ENCODE assay signal across 36 mouse cellular contexts in the genomic region with DNA sequence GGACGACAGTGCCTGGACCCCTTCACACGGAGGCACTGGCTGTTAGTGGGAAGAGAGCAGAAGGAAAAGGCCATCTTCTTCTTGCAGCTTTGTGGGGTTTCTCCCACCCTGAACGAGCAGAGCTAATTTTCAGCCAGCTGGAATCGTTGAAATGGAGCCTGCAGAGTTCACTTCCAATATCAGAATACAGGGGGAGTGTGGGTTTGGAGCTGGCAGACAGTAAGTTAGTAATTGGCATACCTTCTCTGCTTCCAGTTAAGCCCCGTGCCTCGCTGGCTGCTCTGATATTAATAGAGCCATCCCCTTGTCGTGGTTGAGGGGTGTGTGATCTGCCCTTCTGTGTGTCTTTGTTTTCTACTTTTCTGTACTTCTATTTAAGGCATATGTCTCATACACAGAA. TPM values are rescaled to one million over a fixed set of nuclear protein-coding genes. Genes with fewer than 3 reads are reported as not detected.
DNase-seq lines count a peak whose midpoint lies in the region; ATAC-seq and TF ChIP-seq lines count a peak whose summit lies in the region.
"Had no signal": no experiment of that assay in that cellular context is flagged by ENCODE, and none has a peak within 500 bp of the region (broad histone marks: within the 10 kb centered on the region; RNA-seq: fewer than 3 reads in every experiment).

No protein-coding gene starts in this region.

- H3K4me3 ChIP-seq in forebrain, embryonic 13.5 days, result no peak overlapping the region
- H3K4me3 ChIP-seq in forebrain, embryonic 11.5 days (ENCODE audit: low read depth, low read length), result no peak overlapping the region
- H3K4me3 ChIP-seq in heart, embryonic 10.5 days, result no peak overlapping the region
- H3K4me3 ChIP-seq: gastrocnemius, adult 2 months; heart, embryonic 13.5 days; hindbrain, embryonic 15.5 days; neural tube, embryonic 13.5 days had no signal

- no peak for TF ChIP-seq CTCF in brain, embryonic 14.5 days (IDR thresholded peaks at IDR 0.05; ENCODE audit: borderline replicate concordance, extremely low read depth, insufficient read depth, insufficient read length)

- H3K36me3 ChIP-seq in forebrain, embryonic 13.5 days (ENCODE audit: poor library complexity, severe bottlenecking), result no peaks in the 10 kb centered on the region
- H3K36me3 ChIP-seq in forebrain, embryonic 11.5 days (ENCODE audit: control insufficient read depth, insufficient read depth, low read length), result no peaks in the 10 kb centered on the region
- H3K36me3 ChIP-seq in heart, embryonic 10.5 days, result no peaks in the 10 kb centered on the region
- H3K36me3 ChIP-seq: heart, embryonic 13.5 days; hindbrain, embryonic 15.5 days; neural tube, embryonic 13.5 days had no signal

- no peak overlapping the region for H3K9ac ChIP-seq in forebrain, embryonic 13.5 days
- H3K9ac ChIP-seq in forebrain, embryonic 11.5 days (ENCODE audit: low read length), result no peak overlapping the region
- H3K9ac ChIP-seq: heart, embryonic 13.5 days; hindbrain, embryonic 15.5 days; liver, embryonic 14.5 days; neural tube, embryonic 13.5 days had no signal

- H3K27ac ChIP-seq in forebrain, embryonic 13.5 days, result no peak overlapping the region
- H3K27ac ChIP-seq in forebrain, embryonic 11.5 days (ENCODE audit: low read depth, low read length), result no peak overlapping the region
- no peak overlapping the region for H3K27ac ChIP-seq in heart, embryonic 10.5 days
- H3K27ac ChIP-seq: gastrocnemius, adult 2 months; heart, embryonic 13.5 days; hindbrain, embryonic 15.5 days; liver, embryonic 14.5 days; macrophage; neural tube, embryonic 13.5 days; stomach, postnatal 0 days had no signal

- DNase-seq in forebrain, embryonic 11.5 days (ENCODE audit: low spot score), result no peak
- DNase-seq in layer of hippocampus, adult 18-20 months (ENCODE audit: low spot score in 2 of 2), result peak; percentile 16 to 65
- no peak for DNase-seq in layer of hippocampus, postnatal 25 days (ENCODE audit: extremely low spot score in 1 of 2, low spot score in 1 of 2)
- peak; percentile 69 for DNase-seq in brain, embryonic 14.5 days (ENCODE audit: low read depth)
- peak; percentile 16 to 24 for DNase-seq in layer of hippocampus, adult 8-10 months (ENCODE audit: low spot score in 2 of 2)
- DNase-seq in heart, embryonic 10.5 days (ENCODE audit: low spot score), result no peak
- no peak for DNase-seq in kidney, adult 11 months
- DNase-seq: adrenal gland, postnatal 14 days; cerebellum, adult 11-12 months; cerebellum, postnatal 36 days; gastrocnemius, adult 2 months; gastrocnemius, postnatal 36 days; heart, adult 18-20 months; heart, postnatal 10 days; kidney, adult 2 months; liver; lung, adult 2 months; lung, postnatal 10 days; right cerebral cortex, postnatal 4 days; thymus, adult 18-20 months; thymus, postnatal 25 days had no signal

- 74% methylated on average over 7 of the region's 7 CpGs for WGBS in forebrain, embryonic 13.5 days
- WGBS in forebrain, embryonic 11.5 days, result 81% methylated on average over 7 of the region's 7 CpGs
- 80% methylated on average over 7 of the region's 7 CpGs for WGBS in heart, embryonic 10.5 days

- ATAC-seq in forebrain, embryonic 13.5 days, result peak; percentile 67
- ATAC-seq in forebrain, embryonic 11.5 days (replicated peaks; ENCODE audit: low FRiP score), result no peak

- no peak overlapping the region for H3K4me2 ChIP-seq in forebrain, embryonic 13.5 days
- H3K4me2 ChIP-seq in forebrain, embryonic 11.5 days (ENCODE audit: low read depth, low read length, severe bottlenecking), result no peak overlapping the region
- H3K4me2 ChIP-seq: heart, embryonic 13.5 days; hindbrain, embryonic 15.5 days; neural tube, embryonic 13.5 days had no signal

- TF ChIP-seq POLR2A in brain, embryonic 14.5 days (IDR thresholded peaks at IDR 0.05; ENCODE audit: borderline replicate concordance, extremely low read depth, insufficient read depth, insufficient read length, poor library complexity, severe bottlenecking), result no peak

- no peaks in the 10 kb centered on the region for H3K9me3 ChIP-seq in forebrain, embryonic 13.5 days (replicated peaks)
- no peaks in the 10 kb centered on the region for H3K9me3 ChIP-seq in forebrain, embryonic 11.5 days (ENCODE audit: control insufficient read depth, low read length)
- H3K9me3 ChIP-seq in heart, embryonic 10.5 days, result no peaks in the 10 kb centered on the region
- H3K9me3 ChIP-seq: heart, embryonic 13.5 days; hindbrain, embryonic 15.5 days; neural tube, embryonic 13.5 days had no signal

- H3K27me3 ChIP-seq in forebrain, embryonic 13.5 days, result no peaks in the 10 kb centered on the region
- no peaks in the 10 kb centered on the region for H3K27me3 ChIP-seq in forebrain, embryonic 11.5 days (ENCODE audit: control insufficient read depth, insufficient read depth, low read length)
- H3K27me3 ChIP-seq in heart, embryonic 10.5 days (ENCODE audit: insufficient read depth, poor library complexity, severe bottlenecking), result no peaks in the 10 kb centered on the region
- H3K27me3 ChIP-seq: heart, embryonic 13.5 days; hindbrain, embryonic 15.5 days; neural tube, embryonic 13.5 days had no signal

- peaks cover 5% of the 10 kb centered on the region; the same call in 1 of the 2 replicates for H3K4me1 ChIP-seq in forebrain, embryonic 13.5 days
- no peaks in the 10 kb centered on the region; the same call in 1 of the 2 replicates for H3K4me1 ChIP-seq in forebrain, embryonic 11.5 days (replicated peaks; ENCODE audit: control insufficient read depth, insufficient read depth, low read length)
- no peaks in the 10 kb centered on the region for H3K4me1 ChIP-seq in heart, embryonic 10.5 days
- H3K4me1 ChIP-seq: heart, embryonic 13.5 days; hindbrain, embryonic 15.5 days; neural tube, embryonic 13.5 days had no signal

RNA-seq across cellular contexts. Expression of a gene that starts 9.4 kb away (rescaled TPM):
- polyA plus RNA-seq in forebrain, embryonic 13.5 days (2015; fragmentation: Nextera tagmentation; extraction: Ambion mirVana), result not detected in 2 replicates
- not detected in 2 replicates for polyA plus RNA-seq in forebrain, embryonic 11.5 days (2014; fragmentation: Nextera tagmentation; extraction: Ambion mirVana)
- total RNA-seq in layer of hippocampus, adult 18-20 months (2021), result not detected
- not detected for total RNA-seq in layer of hippocampus, postnatal 25 days (2021)
- polyA plus RNA-seq in brain, embryonic 14.5 days (2012; rRNA removed), result not detected in 2 replicates
- total RNA-seq in layer of hippocampus, adult 8-10 months (2022), result not detected
- not detected in 2 replicates for polyA plus RNA-seq in heart, embryonic 10.5 days (2016; fragmentation: Nextera tagmentation; extraction: Ambion mirVana)
- total RNA-seq: adrenal gland, postnatal 14 days; gastrocnemius, adult 2 months; gastrocnemius, postnatal 36 days; heart, adult 18-20 months; heart, postnatal 10 days; hematopoietic stem cell, adult 5-6 weeks; MEL had no signal
- polyA plus RNA-seq: embryonic facial prominence, embryonic 11.5 days; heart, embryonic 13.5 days; hindbrain, embryonic 15.5 days; intestine, embryonic 14.5 days; kidney, embryonic 16.5 days; large intestine, adult 2 months; limb, embryonic 11.5 days; liver, embryonic 14.5 days; lung, adult 2 months; macrophage; neural tube, embryonic 13.5 days; spleen, adult 2 months; stomach, postnatal 0 days had no signal

Comparison
In these comparisons a context has a peak if more than half of its experiments do, and no peak if none do; other contexts are left out.
1. DNase-seq: peak in layer of hippocampus, adult 18-20 months (2 of 2), brain, embryonic 14.5 days (single experiment) and layer of hippocampus, adult 8-10 months (2 of 2); none in forebrain, embryonic 11.5 days (single experiment), layer of hippocampus, postnatal 25 days (0 of 2), heart, embryonic 10.5 days (single experiment) and kidney, adult 11 months (single experiment).